Mouse (Mus musculus): Measurements from ENCODE around the gene Krr1.

GRCm38 (mm10) chr10:111983070-111983469 is 10.6 kb downstream of the Krr1 start:
- no peak for TF ChIP-seq CTCF (IDR thresholded peaks at IDR 0.05; ENCODE audit: low read depth, low read length)
- no peak for TF ChIP-seq POLR2A (IDR thresholded peaks at IDR 0.05; ENCODE audit: extremely low read depth, insufficient read depth, low read length)

Data from liver, adult 2 months (tissue).